Mouse (Mus musculus): ENCODE measurements around the gene Slc26a1.

- TF ChIP-seq EP300 (optimal IDR thresholded peaks at IDR 0.05): no peak
- TF ChIP-seq CTCF (IDR thresholded peaks at IDR 0.05; ENCODE audit: low read depth): 0 out of 2 replicates have a peak, but pooled peaks have one; percentile 8
These were observed 18.5 kb upstream of the Slc26a1 start for GRCm38 (mm10) chr5:108693872-108694288.

Data from stomach, postnatal 0 days (tissue).